Comparison of ENCODE assay signal across 25 mouse cellular contexts in the genomic region with DNA sequence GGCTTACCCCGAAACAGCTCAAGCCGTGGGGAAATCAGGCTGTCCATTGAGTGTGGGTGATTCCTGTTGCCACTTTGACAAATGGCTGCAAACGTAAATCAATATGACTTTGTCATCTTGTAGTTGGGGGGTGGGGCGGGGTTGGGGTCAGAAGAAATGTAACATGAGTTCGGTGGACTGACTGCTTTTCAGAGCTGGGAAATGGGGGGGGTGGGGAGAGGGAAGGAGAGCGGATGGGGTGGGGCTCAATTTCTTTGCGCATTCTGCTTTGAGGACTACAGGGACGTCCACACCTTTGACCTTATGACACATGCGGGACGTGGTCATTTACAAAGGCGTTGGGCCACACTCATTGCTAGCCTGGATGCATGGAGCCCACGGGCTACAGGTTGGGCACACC.
DNase-seq lines count a peak whose midpoint lies in the region; ATAC-seq and TF ChIP-seq lines count a peak whose summit lies in the region.
"Had no signal": no experiment of that assay in that cellular context is flagged by ENCODE, and none has a peak within 500 bp of the region (broad histone marks: within the 10 kb centered on the region; RNA-seq: fewer than 3 reads in every experiment).

No protein-coding gene starts in this region.

- H3K9me3 ChIP-seq in E14TG2a.4 (ENCODE audit: low read length): no peaks in the 10 kb centered on the region
- H3K9me3 ChIP-seq in hindbrain, embryonic 11.5 days (ENCODE audit: control insufficient read depth, low read length): no peaks in the 10 kb centered on the region
- H3K9me3 ChIP-seq in limb, embryonic 13.5 days: 0 out of 2 replicates have a peak, but pooled peaks cover 3% of the 10 kb centered on the region
- H3K9me3 ChIP-seq in intestine, postnatal 0 days (ENCODE audit: control insufficient read depth): no peaks in the 10 kb centered on the region
- H3K9me3 ChIP-seq: forebrain, embryonic 13.5 days; G1E; intestine, embryonic 15.5 days; limb, embryonic 12.5 days; liver, embryonic 13.5 days; midbrain, embryonic 12.5 days had no signal

- ATAC-seq in hindbrain, embryonic 11.5 days (ENCODE audit: low FRiP score): no peak
- no peak for ATAC-seq in limb, embryonic 13.5 days (ENCODE audit: low FRiP score, low read depth)
- no peak for ATAC-seq in megakaryocyte progenitor cell, adult 5-6 weeks (replicated peaks; ENCODE audit: poor library complexity)
- ATAC-seq in intestine, postnatal 0 days: no peak
- ATAC-seq: forebrain, embryonic 13.5 days; intestine, embryonic 15.5 days had no signal

- no peak overlapping the region for H3K4me2 ChIP-seq in hindbrain, embryonic 11.5 days (replicated peaks; ENCODE audit: low read depth, low read length)
- peak overlapping the region; percentile 25; the same call in 1 of the 2 replicates for H3K4me2 ChIP-seq in limb, embryonic 13.5 days (replicated peaks)
- no peak overlapping the region for H3K4me2 ChIP-seq in intestine, postnatal 0 days (replicated peaks; ENCODE audit: low read depth)
- H3K4me2 ChIP-seq: forebrain, embryonic 13.5 days; intestine, embryonic 15.5 days; limb, embryonic 12.5 days; liver, embryonic 13.5 days; lung, embryonic 14.5 days; midbrain, embryonic 12.5 days had no signal

- no peak for TF ChIP-seq CTCF in E14TG2a.4 (conservative IDR thresholded peaks at IDR 0.05; ENCODE audit: low read length)
- no peak for TF ChIP-seq CTCF in intestine, postnatal 0 days (IDR thresholded peaks at IDR 0.05; ENCODE audit: low read depth)

- H3K4me1 ChIP-seq in E14TG2a.4 (replicated peaks; ENCODE audit: low read depth, low read length): peaks cover 78% of the 10 kb centered on the region
- H3K4me1 ChIP-seq in hindbrain, embryonic 11.5 days (replicated peaks; ENCODE audit: control insufficient read depth, insufficient read depth, low read length): peaks cover 16% of the 10 kb centered on the region
- H3K4me1 ChIP-seq in limb, embryonic 13.5 days: peaks cover 8% of the 10 kb centered on the region; the same call in 1 of the 2 replicates
- H3K4me1 ChIP-seq in intestine, postnatal 0 days (replicated peaks; ENCODE audit: control insufficient read depth, insufficient read depth, low read length): no peaks in the 10 kb centered on the region
- H3K4me1 ChIP-seq: intestine, embryonic 15.5 days; limb, embryonic 12.5 days had no signal

- peak overlapping the region; percentile 57 for H3K4me3 ChIP-seq in E14TG2a.4 (replicated peaks; ENCODE audit: low read length)
- no peak overlapping the region for H3K4me3 ChIP-seq in hindbrain, embryonic 11.5 days (ENCODE audit: low read depth, low read length)
- no peak overlapping the region for H3K4me3 ChIP-seq in limb, embryonic 13.5 days
- H3K4me3 ChIP-seq in intestine, postnatal 0 days (ENCODE audit: low read depth, low read length): no peak overlapping the region
- H3K4me3 ChIP-seq: erythroblast, embryonic 14.5 days; forebrain, embryonic 13.5 days; heart, adult 2 months; intestine, embryonic 15.5 days; limb, embryonic 12.5 days; liver, embryonic 13.5 days; midbrain, embryonic 12.5 days had no signal

- DNase-seq in ES-CJ7 (ENCODE audit: low read depth, low spot score): peak; percentile 73
- DNase-seq in hindbrain, embryonic 11.5 days (ENCODE audit: low spot score): no peak
- no peak for DNase-seq in heart, adult 11 months
- DNase-seq: adrenal gland, postnatal 36 days; cerebellum, adult 11-12 months; cerebellum, postnatal 14 days; embryo, embryonic 11 days; gastrocnemius, postnatal 10 days; heart, adult 2 months; heart, postnatal 36 days; kidney, postnatal 36 days; layer of hippocampus, adult 9-11 months; liver, embryonic 13.5 days; lung, embryonic 14.5 days had no signal

- no peak overlapping the region for H3K9ac ChIP-seq in hindbrain, embryonic 11.5 days (ENCODE audit: low read depth, low read length)
- no peak overlapping the region for H3K9ac ChIP-seq in limb, embryonic 13.5 days
- H3K9ac ChIP-seq in intestine, postnatal 0 days (ENCODE audit: low read depth, low read length): no peak overlapping the region
- H3K9ac ChIP-seq: forebrain, embryonic 13.5 days; intestine, embryonic 15.5 days; limb, embryonic 12.5 days; liver, embryonic 13.5 days; lung, embryonic 14.5 days; midbrain, embryonic 12.5 days had no signal

- H3K27ac ChIP-seq in hindbrain, embryonic 11.5 days (ENCODE audit: low read depth, low read length): peak overlapping the region; percentile 68
- no peak overlapping the region for H3K27ac ChIP-seq in limb, embryonic 13.5 days
- no peak overlapping the region for H3K27ac ChIP-seq in intestine, postnatal 0 days (ENCODE audit: low read depth, low read length)
- H3K27ac ChIP-seq: forebrain, embryonic 13.5 days; heart, adult 2 months; intestine, embryonic 15.5 days; limb, embryonic 12.5 days; liver, embryonic 13.5 days; macrophage; midbrain, embryonic 12.5 days had no signal

- no peaks in the 10 kb centered on the region for H3K27me3 ChIP-seq in E14TG2a.4 (ENCODE audit: insufficient read depth, low read length)
- H3K27me3 ChIP-seq in hindbrain, embryonic 11.5 days (ENCODE audit: control insufficient read depth, insufficient read depth, low read length): no peaks in the 10 kb centered on the region
- H3K27me3 ChIP-seq in limb, embryonic 13.5 days: no peaks in the 10 kb centered on the region
- H3K27me3 ChIP-seq in intestine, postnatal 0 days (replicated peaks; ENCODE audit: control insufficient read depth, insufficient read depth, low read length): no peaks in the 10 kb centered on the region
- H3K27me3 ChIP-seq: forebrain, embryonic 13.5 days; intestine, embryonic 15.5 days; limb, embryonic 12.5 days; liver, embryonic 13.5 days had no signal

- H3K36me3 ChIP-seq in E14TG2a.4 (ENCODE audit: insufficient read depth, low read length): no peaks in the 10 kb centered on the region
- no peaks in the 10 kb centered on the region for H3K36me3 ChIP-seq in hindbrain, embryonic 11.5 days (ENCODE audit: control insufficient read depth, insufficient read depth, low read length)
- H3K36me3 ChIP-seq in limb, embryonic 13.5 days: no peaks in the 10 kb centered on the region
- H3K36me3 ChIP-seq in intestine, postnatal 0 days (ENCODE audit: control insufficient read depth, insufficient read depth): no peaks in the 10 kb centered on the region
- H3K36me3 ChIP-seq: G1E; intestine, embryonic 15.5 days; limb, embryonic 12.5 days; liver, embryonic 13.5 days; midbrain, embryonic 12.5 days had no signal

- WGBS in hindbrain, embryonic 11.5 days: 55% methylated on average over 12 of the region's 12 CpGs
- 64% methylated on average over 12 of the region's 12 CpGs for WGBS in limb, embryonic 13.5 days
- WGBS in intestine, postnatal 0 days: 65% methylated on average over 12 of the region's 12 CpGs
